Mouse (Mus musculus) thymus, adult 2 months (tissue): Measurements from ENCODE around the gene Gm49337. TPM values are rescaled to one million over a fixed set of nuclear protein-coding genes. Genes with fewer than 3 reads are reported as not detected.

Experiments used
- DNase-seq: peaks from one replicate; pipeline ENCODE4 v3.0.0; 2021
- H3K27ac ChIP-seq: fragments of 200-500 bp; 2 replicates; pipeline ENCODE4 v1.5.1; 2012; ENCODE audit warnings: low read length, control low read depth; ENCODE audit not compliant: control insufficient read depth, insufficient read depth
- H3K27me3 ChIP-seq: fragments of 200-500 bp; 2 replicates; pipeline ENCODE4 v1.6.1; 2012; ENCODE audit warnings: mild to moderate bottlenecking, low read length, moderate library complexity, mixed read lengths; ENCODE audit not compliant: control insufficient read depth, insufficient read depth
- H3K36me3 ChIP-seq: fragments of 200-500 bp; 2 replicates; pipeline ENCODE4 v1.6.1; 2012; ENCODE audit warnings: mild to moderate bottlenecking, low read length, moderate library complexity; ENCODE audit not compliant: control insufficient read depth, insufficient read depth
- H3K4me1 ChIP-seq: fragments of 200-500 bp; replicated peaks from 2 replicates; pipeline ENCODE4 v1.6.1; 2012; ENCODE audit warnings: low read length; ENCODE audit not compliant: control insufficient read depth, insufficient read depth
- H3K4me3 ChIP-seq: fragments of 200-500 bp; 2 replicates; pipeline ENCODE4 v1.5.1; 2012; ENCODE audit warnings: mild to moderate bottlenecking, low read length, control low read depth, moderate library complexity; ENCODE audit not compliant: control insufficient read depth, insufficient read depth
- CTCF ChIP-seq: fragments of 200-500 bp; IDR thresholded peaks from 2 replicates; pipeline ENCODE4 v1.5.1; 2012; ENCODE audit warnings: mild to moderate bottlenecking, control low read depth, low read length, moderate library complexity, borderline replicate concordance; ENCODE audit not compliant: control insufficient read depth, poor library complexity, insufficient read depth; ENCODE audit errors: extremely low read depth
- POLR2A ChIP-seq: fragments of 200-500 bp; IDR thresholded peaks from 2 replicates; pipeline ENCODE4 v1.6.1; 2012; ENCODE audit warnings: mild to moderate bottlenecking, low read length, control low read depth, moderate library complexity; ENCODE audit not compliant: control insufficient read depth, poor library complexity, insufficient read depth; ENCODE audit errors: extremely low read depth
- WGBS: fragments of 180-500 bp; shearing (Covaris S2); methylation state at CpG from one replicate; pipeline ENCODE4 v1.1.7; 2018; 5-methylcytosine and 5-hydroxymethylcytosine counted together
- polyA plus RNA-seq: library from polyadenylated mRNA; depleted of rRNA; stranded (reverse); fragments of >200 nt; gene quantifications from 2 replicates; pipeline ENCODE4 v1.2.3, GENCODE M21; 2012; rRNA removed

Gene Gm49337
- polyA plus RNA-seq: not detected in 2 replicates

DNA sequence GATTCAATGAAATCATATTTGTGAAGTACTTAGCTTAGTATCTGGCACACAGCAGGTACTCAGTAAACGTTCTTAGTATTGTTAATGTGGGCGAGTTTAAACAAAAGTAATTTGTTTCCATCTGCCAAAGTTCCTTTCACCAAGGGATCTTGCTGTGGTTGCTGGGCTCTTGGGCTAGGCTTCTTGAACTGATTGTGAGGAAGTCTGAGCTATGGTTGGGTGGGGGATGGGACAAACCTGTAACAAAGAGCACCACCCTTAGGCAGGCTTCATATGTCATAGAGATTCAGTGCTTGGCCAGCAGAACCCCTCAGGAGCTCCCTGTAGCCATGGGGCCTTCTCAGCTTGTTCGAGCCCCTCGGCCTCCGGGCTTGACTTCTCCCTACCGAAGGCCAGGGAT is at the start of gene Gm49337, which contains the start of gene 1700042G07Rik:
Gene Gm49337 (plus strand): TSS at position 313 of the 400 bp plus-strand sequence.
Gene 1700042G07Rik (plus strand): TSS at position 301 of the 400 bp plus-strand sequence.
- Histone ChIP-seq H3K27ac (no peak within 1 kb of the TSS), H3K4me3 (no peak within 1 kb of the TSS), H3K36me3 (no peaks in the 10 kb centered on the region), H3K27me3 (no peaks in the 10 kb centered on the region), H3K4me1 (peaks cover 27% of the 10 kb centered on the region)
- WGBS: 91% methylated on average over 6 of the region's 6 CpGs
- TF ChIP-seq CTCF (no peak), POLR2A (no peak)
- DNase-seq: no peak

DNA sequence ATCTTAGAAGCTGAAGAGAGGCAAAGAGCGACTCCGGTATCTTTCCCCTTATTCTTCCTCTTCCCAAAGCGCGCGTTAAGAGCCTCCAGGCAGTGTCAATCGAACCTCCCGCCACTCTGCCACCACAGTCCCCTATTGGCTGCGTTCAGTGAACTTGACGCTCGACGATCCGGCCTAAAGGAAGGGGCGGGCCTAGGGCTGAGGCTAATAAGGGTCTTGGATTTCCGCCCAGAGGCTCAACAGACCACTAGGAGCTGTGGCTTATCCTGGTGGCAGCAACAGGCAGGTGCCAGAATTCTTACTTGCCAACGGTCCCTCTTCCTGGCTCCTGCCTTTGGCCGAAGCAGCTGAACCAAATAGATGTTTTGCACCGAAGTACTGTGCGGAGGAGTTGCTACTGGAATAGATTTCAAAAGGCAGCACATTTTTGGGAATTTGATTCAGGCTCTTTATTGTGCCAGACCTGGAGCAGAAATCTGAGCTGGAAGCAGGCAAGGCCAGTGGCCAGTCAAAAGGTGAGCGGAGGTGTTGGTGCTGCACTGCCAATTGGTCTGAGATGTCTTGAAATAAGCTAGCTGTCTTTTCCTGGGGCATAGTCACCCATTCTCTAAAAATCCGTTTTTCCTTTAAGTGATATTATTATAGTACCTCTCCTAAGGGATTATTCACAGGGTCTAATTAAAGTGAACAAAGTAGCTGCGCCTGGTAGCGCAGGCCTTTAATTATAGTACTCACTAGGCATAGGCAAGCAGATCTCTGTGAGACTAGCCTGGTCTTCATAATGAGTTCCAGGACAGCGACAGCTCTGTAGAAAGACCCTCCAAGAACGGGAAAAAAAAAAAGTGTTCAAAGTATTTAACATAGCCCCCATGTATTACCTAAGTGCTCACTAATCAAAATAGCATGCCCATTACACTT is 49.3 kb upstream of the Gm49337 start, which contains the start of the genes Rad54l and Pomgnt1:
Gene Rad54l (minus strand): TSS at position 89 of the 918 bp plus-strand sequence.
Gene Pomgnt1 (plus strand): TSS at position 239 of the 918 bp plus-strand sequence.
- TF ChIP-seq POLR2A (0 out of 2 replicates have a peak, but pooled peaks have one; percentile 16), CTCF (no peak)
- peak; percentile 79 for DNase-seq
- Histone ChIP-seq H3K4me3 (peak within 1 kb of the TSS; percentile 100), H3K27me3 (no peaks in the 10 kb centered on the region), H3K27ac (no peak within 1 kb of the TSS; the same call in 1 of the 2 replicates), H3K4me1 (peaks cover 7% of the 10 kb centered on the region), H3K36me3 (no peaks in the 10 kb centered on the region)
- 5% methylated on average over 24 of the region's 24 CpGs for WGBS

DNA sequence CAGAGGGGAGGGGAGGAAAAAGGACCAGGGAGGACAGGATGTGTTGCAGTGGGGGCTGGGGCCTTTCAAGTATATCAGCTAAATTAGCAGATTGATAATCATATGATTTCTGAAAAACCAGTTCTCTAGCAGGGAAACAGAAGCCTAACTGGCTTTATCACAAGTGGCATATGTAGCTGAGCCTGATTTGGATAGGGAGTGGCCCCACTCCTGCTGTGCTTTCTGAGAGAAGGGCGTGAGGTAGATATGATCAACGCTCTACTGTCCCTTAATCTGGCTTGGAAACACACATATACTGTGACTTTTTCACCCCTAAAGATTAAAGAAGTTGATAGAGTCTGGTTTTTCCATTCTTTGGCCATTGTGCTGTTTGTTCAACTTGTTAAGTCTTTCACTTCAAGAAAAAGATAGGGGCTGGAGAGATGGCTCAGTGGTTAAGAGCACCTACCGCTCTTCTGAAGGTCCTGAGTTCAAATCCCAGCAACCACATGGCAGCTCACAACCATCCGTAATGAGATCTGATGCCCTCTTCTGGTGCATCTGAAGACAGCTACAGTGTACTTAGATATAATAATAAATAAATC is 47.3 kb upstream of the Gm49337 start:
- Histone ChIP-seq H3K4me1 (peaks cover 7% of the 10 kb centered on the region), H3K4me3 (no peak overlapping the region), H3K27me3 (no peaks in the 10 kb centered on the region), H3K36me3 (no peaks in the 10 kb centered on the region), H3K27ac (no peak overlapping the region)
- WGBS: 97% methylated on average over 4 of the region's 4 CpGs
- TF ChIP-seq CTCF (no peak), POLR2A (no peak)
- DNase-seq: no peak

- Histone ChIP-seq H3K4me3 (no peak overlapping the region), H3K27me3 (no peaks in the 10 kb centered on the region), H3K27ac (no peak overlapping the region), H3K4me1 (peaks cover 5% of the 10 kb centered on the region), H3K36me3 (no peaks in the 10 kb centered on the region)
- WGBS: 95% methylated on average over 6 of the region's 6 CpGs
- DNase-seq: no peak
- TF ChIP-seq POLR2A: no peak
- TF ChIP-seq CTCF: no peak
Measured at GRCm38 (mm10) chr4:116127956-116128355, 45.2 kb upstream of the Gm49337 start.

DNA sequence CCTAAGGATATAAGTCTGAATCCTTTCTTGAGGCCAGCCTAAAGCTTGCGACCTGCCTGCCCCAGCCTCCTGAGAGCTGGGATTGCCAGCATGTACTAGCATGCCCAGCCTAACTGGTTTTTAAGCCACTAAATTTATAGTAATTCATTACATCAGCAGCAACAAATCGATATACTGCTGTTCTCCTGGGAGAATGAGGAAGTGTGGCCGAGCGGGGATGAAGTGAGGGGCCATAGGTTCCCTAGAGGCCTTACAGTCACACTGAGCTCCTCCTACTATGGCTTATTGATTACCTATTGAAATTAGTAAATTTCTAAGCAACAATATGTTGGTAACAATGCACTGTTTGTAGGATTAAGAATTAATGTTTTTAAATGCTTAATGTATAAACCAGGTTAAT is 40.1 kb upstream of the Gm49337 start:
- 70% methylated on average over 4 of the region's 4 CpGs for WGBS
- no peak overlapping the region for H3K4me3 ChIP-seq
- no peak overlapping the region for H3K27ac ChIP-seq
- TF ChIP-seq CTCF: no peak
- no peak for TF ChIP-seq POLR2A
- DNase-seq: no peak
- no peaks in the 10 kb centered on the region; the same call in 1 of the 2 replicates for H3K4me1 ChIP-seq
- no peaks in the 10 kb centered on the region for H3K36me3 ChIP-seq
- H3K27me3 ChIP-seq: no peaks in the 10 kb centered on the region

DNA sequence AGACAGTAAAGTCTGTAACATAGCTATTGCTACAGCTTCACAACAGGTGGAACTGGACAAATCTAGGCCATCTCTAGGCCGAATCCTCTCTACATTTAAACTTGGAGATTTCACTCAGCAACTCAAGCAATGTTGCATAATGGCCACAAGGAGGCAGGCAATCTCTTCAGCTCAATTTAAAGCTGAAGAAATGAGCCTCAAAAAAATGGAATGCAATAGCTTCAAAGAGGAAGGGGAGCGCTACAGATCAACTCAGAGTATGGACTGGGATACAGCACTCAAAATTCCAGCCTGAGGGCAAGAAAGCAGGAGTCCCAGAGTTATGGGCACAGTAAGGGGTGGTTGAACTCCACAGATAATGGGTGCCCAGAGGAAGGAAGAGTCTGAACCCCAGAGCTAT is 38.2 kb upstream of the Gm49337 start:
- DNase-seq: no peak
- Histone ChIP-seq H3K27ac (no peak overlapping the region), H3K27me3 (no peaks in the 10 kb centered on the region), H3K4me3 (no peak overlapping the region), H3K4me1 (no peaks in the 10 kb centered on the region; the same call in 1 of the 2 replicates), H3K36me3 (no peaks in the 10 kb centered on the region)
- TF ChIP-seq CTCF: no peak
- TF ChIP-seq POLR2A: no peak
- 71% methylated on average over 2 of the region's 2 CpGs for WGBS
